Mouse (Mus musculus): Measurements from ENCODE around the gene Nr2c2.

DNA sequence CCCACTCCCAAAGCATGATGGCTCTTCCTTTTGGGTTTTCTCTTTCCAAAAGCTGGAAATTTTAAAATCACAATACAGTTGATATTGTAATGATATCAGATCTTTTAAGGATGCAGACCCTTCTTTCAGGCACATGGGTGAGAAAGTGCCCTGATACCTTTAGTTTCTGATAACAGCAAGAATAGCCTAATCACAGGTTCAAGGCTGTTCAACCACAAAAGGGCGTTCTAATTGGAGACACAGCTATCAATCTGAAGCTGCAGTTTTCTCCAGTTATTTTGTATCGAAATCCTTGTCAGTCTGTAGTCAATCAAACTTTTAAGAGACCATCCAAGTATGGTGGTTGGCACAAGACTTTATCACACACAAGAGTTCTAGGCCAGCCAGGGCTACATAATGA, 2.7 kb downstream of the Nr2c2 start:
- no peak for TF ChIP-seq CTCF (IDR thresholded peaks at IDR 0.05; ENCODE audit: low read depth)
- peak; percentile 23; the same call in 1 of the 2 replicates for TF ChIP-seq EP300 (IDR thresholded peaks at IDR 0.05; ENCODE audit: low read depth)
